Mouse (Mus musculus) intestine, embryonic 16.5 days (tissue): ENCODE results near the gene Gnao1. TPM values are rescaled to one million over a fixed set of nuclear protein-coding genes. Genes with fewer than 3 reads are reported as not detected.

Experiments
- ATAC-seq: fragments of 200-750 bp; cut with Nextera tagmentation; 2 replicates; pipeline ENCODE4 v1.8.0; 2017; ENCODE audit warnings: moderate TSS enrichment, moderate library complexity
- H3K27ac ChIP-seq: fragments of 300-500 bp; sonication (generic); 2 replicates; pipeline ENCODE4 v1.5.1; 2014; ENCODE audit warnings: mild to moderate bottlenecking, low read length
- H3K27me3 ChIP-seq: fragments of 300-500 bp; sonication (generic); replicated peaks from 2 replicates; pipeline ENCODE4 v1.6.1; 2014; ENCODE audit warnings: low read length, control low read depth, mixed read lengths; ENCODE audit not compliant: control insufficient read depth, insufficient read depth
- H3K36me3 ChIP-seq: fragments of 300-500 bp; sonication (generic); 2 replicates; pipeline ENCODE4 v1.6.1; 2014; ENCODE audit warnings: low read length, control low read depth; ENCODE audit not compliant: control insufficient read depth, insufficient read depth
- H3K4me1 ChIP-seq: fragments of 300-500 bp; sonication (generic); 2 replicates; pipeline ENCODE4 v1.6.1; 2014; ENCODE audit warnings: low read length, control low read depth, mixed read lengths; ENCODE audit not compliant: control insufficient read depth, insufficient read depth
- H3K4me2 ChIP-seq: fragments of 300-500 bp; sonication (generic); 2 replicates; pipeline ENCODE4 v1.6.1; 2014; ENCODE audit warnings: low read depth, low read length, control low read depth
- H3K4me3 ChIP-seq: fragments of 300-500 bp; sonication (generic); 2 replicates; pipeline ENCODE4 v1.5.1; 2014; ENCODE audit warnings: mild to moderate bottlenecking, low read length
- H3K9ac ChIP-seq: fragments of 300-500 bp; sonication (generic); 2 replicates; pipeline ENCODE4 v1.6.1; 2014; ENCODE audit warnings: low read depth, low read length
- H3K9me3 ChIP-seq: fragments of 300-500 bp; sonication (generic); 2 replicates; pipeline ENCODE4 v1.6.1; 2016; ENCODE audit warnings: low read length, control low read depth; ENCODE audit not compliant: control insufficient read depth
- WGBS: fragments of 180-500 bp; shearing (Covaris S2); extraction: QIAGEN DNeasy Blood & Tissue Kit; methylation state at CpG from one replicate; pipeline ENCODE4 v1.1.7; 2014; 5-methylcytosine and 5-hydroxymethylcytosine counted together
- polyA plus RNA-seq: library from polyadenylated mRNA; unstranded; fragments of >200 nt; fragmentation: Nextera tagmentation; extraction: Ambion mirVana; gene quantifications from 2 replicates; pipeline ENCODE4 v1.2.1, GENCODE M21; 2015

Gene Gnao1
- polyA plus RNA-seq, 1 experiment from 2014 or later, result 10.6 TPM

GRCm38 (mm10) chr8:93840956-93841752, 31.4 kb downstream of the Gnao1 start:
- Histone ChIP-seq H3K9me3 (no peaks in the 10 kb centered on the region), H3K36me3 (no peaks in the 10 kb centered on the region), H3K27ac (no peak overlapping the region), H3K9ac (peak overlapping the region; percentile 14; the same call in 1 of the 2 replicates), H3K4me3 (no peak overlapping the region), H3K27me3 (no peaks in the 10 kb centered on the region), H3K4me2 (no peak overlapping the region; the same call in 1 of the 2 replicates), H3K4me1 (peaks cover 11% of the 10 kb centered on the region)
- WGBS, result 39% methylated on average over 10 of the region's 10 CpGs
- ATAC-seq, result 0 out of 2 replicates have a peak, but pooled peaks have one; percentile 28

- Histone ChIP-seq H3K4me3 (no peak overlapping the region), H3K27ac (no peak overlapping the region), H3K36me3 (no peaks in the 10 kb centered on the region), H3K27me3 (no peaks in the 10 kb centered on the region), H3K4me1 (peaks cover 11% of the 10 kb centered on the region), H3K9ac (no peak overlapping the region), H3K4me2 (no peak overlapping the region), H3K9me3 (no peaks in the 10 kb centered on the region)
- WGBS, result 94% methylated on average over 4 of the region's 4 CpGs
- no peak for ATAC-seq
These were observed 32.8 kb downstream of the Gnao1 start for GRCm38 (mm10) chr8:93842574-93842973.

GRCm38 (mm10) chr8:93843858-93844502, 34.2 kb downstream of the Gnao1 start:
- H3K9me3 ChIP-seq, result no peaks in the 10 kb centered on the region
- ATAC-seq, result peak; percentile 41; the same call in 1 of the 2 replicates
- no peaks in the 10 kb centered on the region for H3K36me3 ChIP-seq
- no peak overlapping the region for H3K27ac ChIP-seq
- no peaks in the 10 kb centered on the region for H3K27me3 ChIP-seq
- no peak overlapping the region for H3K9ac ChIP-seq
- 30% methylated on average over 12 of the region's 12 CpGs for WGBS
- H3K4me3 ChIP-seq, result no peak overlapping the region
- peaks cover 11% of the 10 kb centered on the region for H3K4me1 ChIP-seq
- no peak overlapping the region for H3K4me2 ChIP-seq

GRCm38 (mm10) chr8:93845186-93845585, 35.4 kb downstream of the Gnao1 start:
- no peak for ATAC-seq
- Histone ChIP-seq H3K9ac (no peak overlapping the region), H3K9me3 (no peaks in the 10 kb centered on the region), H3K27ac (no peak overlapping the region), H3K36me3 (no peaks in the 10 kb centered on the region), H3K27me3 (no peaks in the 10 kb centered on the region), H3K4me3 (no peak overlapping the region), H3K4me1 (peaks cover 11% of the 10 kb centered on the region), H3K4me2 (no peak overlapping the region)
- 83% methylated on average over 1 of the region's 1 CpGs for WGBS

GRCm38 (mm10) chr8:93852087-93852645, 42.4 kb downstream of the Gnao1 start:
- 48% methylated on average over 11 of the region's 11 CpGs for WGBS
- H3K36me3 ChIP-seq, result no peaks in the 10 kb centered on the region
- ATAC-seq, result no peak
- no peaks in the 10 kb centered on the region for H3K9me3 ChIP-seq
- H3K27ac ChIP-seq, result no peak overlapping the region
- H3K4me2 ChIP-seq, result no peak overlapping the region
- no peaks in the 10 kb centered on the region for H3K27me3 ChIP-seq
- H3K9ac ChIP-seq, result no peak overlapping the region
- no peaks in the 10 kb centered on the region for H3K4me1 ChIP-seq
- H3K4me3 ChIP-seq, result no peak overlapping the region

GRCm38 (mm10) chr8:93852851-93853461, 43.2 kb downstream of the Gnao1 start:
- Histone ChIP-seq H3K36me3 (no peaks in the 10 kb centered on the region), H3K27ac (no peak overlapping the region), H3K9me3 (no peaks in the 10 kb centered on the region), H3K27me3 (no peaks in the 10 kb centered on the region), H3K9ac (no peak overlapping the region), H3K4me3 (no peak overlapping the region), H3K4me2 (no peak overlapping the region), H3K4me1 (no peaks in the 10 kb centered on the region)
- no peak for ATAC-seq
- 79% methylated on average over 9 of the region's 9 CpGs for WGBS

GRCm38 (mm10) chr8:93854676-93855075, 44.9 kb downstream of the Gnao1 start:
- no peak overlapping the region for H3K9ac ChIP-seq
- no peak overlapping the region for H3K4me3 ChIP-seq
- no peaks in the 10 kb centered on the region for H3K9me3 ChIP-seq
- H3K4me2 ChIP-seq, result no peak overlapping the region
- no peak for ATAC-seq
- no peaks in the 10 kb centered on the region for H3K27me3 ChIP-seq
- WGBS, result 27% methylated on average over 5 of the region's 5 CpGs
- H3K27ac ChIP-seq, result no peak overlapping the region
- no peaks in the 10 kb centered on the region for H3K36me3 ChIP-seq
- H3K4me1 ChIP-seq, result no peaks in the 10 kb centered on the region

GRCm38 (mm10) chr8:93855272-93855671, 45.5 kb downstream of the Gnao1 start:
- no peak for ATAC-seq
- Histone ChIP-seq H3K27me3 (no peaks in the 10 kb centered on the region), H3K9ac (no peak overlapping the region), H3K4me3 (no peak overlapping the region), H3K9me3 (no peaks in the 10 kb centered on the region), H3K36me3 (no peaks in the 10 kb centered on the region), H3K27ac (no peak overlapping the region), H3K4me2 (no peak overlapping the region), H3K4me1 (no peaks in the 10 kb centered on the region)
- whole genome bisulfite sequencing, result 50% methylated on average over 4 of the region's 4 CpGs

- Histone ChIP-seq H3K36me3 (no peaks in the 10 kb centered on the region), H3K9ac (no peak overlapping the region), H3K4me2 (no peak overlapping the region), H3K4me3 (no peak overlapping the region), H3K4me1 (no peaks in the 10 kb centered on the region), H3K9me3 (no peaks in the 10 kb centered on the region), H3K27me3 (no peaks in the 10 kb centered on the region), H3K27ac (no peak overlapping the region)
- ATAC-seq, result no peak
- 65% methylated on average over 4 of the region's 4 CpGs for WGBS
These were observed 47.4 kb downstream of the Gnao1 start for GRCm38 (mm10) chr8:93857144-93857543.
